Mouse (Mus musculus) telencephalon, adult 2 months (tissue): ENCODE data around the gene Tmem102.

ENCODE experiments used
- DNase-seq: peaks from one replicate; pipeline ENCODE4 v3.0.0-alpha.2; 2011; ENCODE audit warnings: low read depth, low spot score

Gene Tmem102

GRCm38 (mm10) chr11:69789431-69789830 is 16.0 kb downstream of the Tmem102 start:
- no peak for DNase-seq

GRCm38 (mm10) chr11:69787306-69787705 is 18.1 kb downstream of the Tmem102 start:
- DNase-seq, result no peak

GRCm38 (mm10) chr11:69784793-69785272 is 20.6 kb downstream of the Tmem102 start:
- no peak for DNase-seq

- DNase-seq, result no peak
These were observed 23.6 kb downstream of the Tmem102 start for GRCm38 (mm10) chr11:69781828-69782227.

GRCm38 (mm10) chr11:69778985-69779384 is 26.4 kb downstream of the Tmem102 start:
- no peak for DNase-seq

GRCm38 (mm10) chr11:69778258-69778982 is 27.0 kb downstream of the Tmem102 start:
- no peak for DNase-seq

- DNase-seq, result no peak
These were observed 27.7 kb downstream of the Tmem102 start for GRCm38 (mm10) chr11:69777504-69778257.

GRCm38 (mm10) chr11:69776488-69776887 is 28.9 kb downstream of the Tmem102 start:
- DNase-seq, result no peak

GRCm38 (mm10) chr11:69775716-69776115 is 29.7 kb downstream of the Tmem102 start:
- DNase-seq, result no peak

- DNase-seq, result no peak
These were observed 30.5 kb downstream of the Tmem102 start for GRCm38 (mm10) chr11:69774961-69775360.

GRCm38 (mm10) chr11:69767625-69767909 is 37.9 kb downstream of the Tmem102 start:
- no peak for DNase-seq

GRCm38 (mm10) chr11:69766872-69767624 is 38.4 kb downstream of the Tmem102 start:
- DNase-seq, result no peak

- DNase-seq, result no peak
These were observed 39.3 kb downstream of the Tmem102 start for GRCm38 (mm10) chr11:69766126-69766609.

- no peak for DNase-seq
These were observed 40.0 kb downstream of the Tmem102 start, which contains the start of gene Zbtb4 for GRCm38 (mm10) chr11:69765221-69766125. Gene Zbtb4, plus strand, starts transcription at chr11:69765912.

- no peak for DNase-seq
These were observed 41.9 kb downstream of the Tmem102 start for GRCm38 (mm10) chr11:69763551-69763950.

GRCm38 (mm10) chr11:69761868-69762267 is 43.6 kb downstream of the Tmem102 start, which contains the start of gene Slc35g3:
Gene Slc35g3, minus strand, starts transcription at chr11:69761968.
- no peak for DNase-seq

- DNase-seq, result no peak
These were observed 44.6 kb downstream of the Tmem102 start for GRCm38 (mm10) chr11:69760901-69761200.

GRCm38 (mm10) chr11:69760160-69760900 is 45.1 kb downstream of the Tmem102 start:
- no peak for DNase-seq

GRCm38 (mm10) chr11:69758971-69759721 is 46.3 kb downstream of the Tmem102 start:
- peak; percentile 90 for DNase-seq
